Comparison of ENCODE assay signal across 27 mouse cellular contexts in the genomic region with DNA sequence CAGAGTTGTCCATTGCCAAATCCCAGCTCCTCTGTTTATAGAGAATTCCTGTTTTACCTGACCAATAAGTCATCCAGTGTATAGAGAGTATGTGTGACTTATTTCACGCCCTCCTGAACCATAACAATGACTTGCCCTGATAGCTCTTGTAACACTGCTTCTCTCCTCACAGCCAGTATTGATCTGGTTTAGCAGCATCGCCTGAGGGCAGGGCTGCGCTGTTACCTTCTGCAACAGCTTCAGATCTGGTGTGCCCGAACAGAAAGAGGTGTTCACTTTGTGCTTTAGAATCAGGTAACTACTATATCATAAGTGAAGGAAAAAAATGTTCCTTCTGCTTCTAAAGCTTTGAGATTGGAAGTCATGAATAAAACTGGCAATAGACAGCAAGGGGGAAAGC.
"Had no signal": no experiment of that assay in that cellular context is flagged by ENCODE, and none has a peak within 500 bp of the region (broad histone marks: within the 10 kb centered on the region; RNA-seq: fewer than 3 reads in every experiment).

No protein-coding gene starts in this region.

- DNase-seq: gastrocnemius, adult 2 months; gastrocnemius, postnatal 10 days; gastrocnemius, postnatal 25 days; heart, adult 18-20 months; heart, postnatal 14 days; heart, postnatal 36 days; kidney, adult 11 months; kidney, adult 2 months; kidney, adult 9 months; kidney, postnatal 14 days; kidney, postnatal 36 days; layer of hippocampus, adult 9-11 months; layer of hippocampus, postnatal 36 days; left cerebral cortex, postnatal 4 days; liver; liver, embryonic 13.5 days had no signal

- H3K27me3 ChIP-seq: heart, embryonic 13.5 days; hindbrain, embryonic 13.5 days; hindbrain, embryonic 15.5 days; limb, embryonic 12.5 days; liver, embryonic 13.5 days; liver, embryonic 15.5 days had no signal

- ATAC-seq: hindbrain, postnatal 0 days; intestine, embryonic 16.5 days had no signal

- H3K36me3 ChIP-seq: heart, embryonic 15.5 days; hindbrain, embryonic 13.5 days; hindbrain, embryonic 15.5 days; kidney, embryonic 15.5 days; limb, embryonic 12.5 days; liver, embryonic 13.5 days; liver, embryonic 15.5 days had no signal

- H3K27ac ChIP-seq: gastrocnemius, adult 2 months; heart, embryonic 13.5 days; heart, embryonic 15.5 days; hindbrain, embryonic 13.5 days; hindbrain, embryonic 15.5 days; hindbrain, postnatal 0 days; kidney, embryonic 15.5 days; kidney, postnatal 0 days; limb, embryonic 12.5 days; liver, embryonic 13.5 days; liver, embryonic 15.5 days had no signal

- H3K4me3 ChIP-seq: gastrocnemius, adult 2 months; heart, embryonic 13.5 days; heart, embryonic 15.5 days; hindbrain, embryonic 13.5 days; hindbrain, embryonic 15.5 days; kidney, embryonic 15.5 days; limb, embryonic 12.5 days; liver, embryonic 13.5 days; liver, embryonic 15.5 days had no signal

- H3K9me3 ChIP-seq: heart, embryonic 13.5 days; heart, embryonic 15.5 days; hindbrain, embryonic 13.5 days; hindbrain, embryonic 15.5 days; kidney, embryonic 15.5 days; limb, embryonic 12.5 days; liver, embryonic 13.5 days; liver, embryonic 15.5 days had no signal

- H3K4me1 ChIP-seq: liver, embryonic 13.5 days; liver, embryonic 15.5 days had no signal

- H3K9ac ChIP-seq: heart, embryonic 13.5 days; heart, embryonic 15.5 days; hindbrain, embryonic 13.5 days; hindbrain, embryonic 15.5 days; kidney, embryonic 15.5 days; limb, embryonic 12.5 days; liver, embryonic 13.5 days; liver, embryonic 15.5 days had no signal

- H3K4me2 ChIP-seq: heart, embryonic 13.5 days; heart, embryonic 15.5 days; hindbrain, embryonic 13.5 days; hindbrain, embryonic 15.5 days; kidney, embryonic 15.5 days; limb, embryonic 12.5 days; liver, embryonic 11.5 days; liver, embryonic 13.5 days; liver, embryonic 15.5 days had no signal
